Mouse (Mus musculus) thymus, adult 2 months (tissue): ENCODE measurements around the gene Cd46.

ENCODE experiments used
- CTCF ChIP-seq: fragments of 200-500 bp; IDR thresholded peaks from 2 replicates; pipeline ENCODE4 v1.5.1; 2012; ENCODE audit warnings: mild to moderate bottlenecking, control low read depth, low read length, moderate library complexity, borderline replicate concordance; ENCODE audit not compliant: control insufficient read depth, poor library complexity, insufficient read depth; ENCODE audit errors: extremely low read depth
- POLR2A ChIP-seq: fragments of 200-500 bp; IDR thresholded peaks from 2 replicates; pipeline ENCODE4 v1.6.1; 2012; ENCODE audit warnings: mild to moderate bottlenecking, low read length, control low read depth, moderate library complexity; ENCODE audit not compliant: control insufficient read depth, poor library complexity, insufficient read depth; ENCODE audit errors: extremely low read depth

DNA sequence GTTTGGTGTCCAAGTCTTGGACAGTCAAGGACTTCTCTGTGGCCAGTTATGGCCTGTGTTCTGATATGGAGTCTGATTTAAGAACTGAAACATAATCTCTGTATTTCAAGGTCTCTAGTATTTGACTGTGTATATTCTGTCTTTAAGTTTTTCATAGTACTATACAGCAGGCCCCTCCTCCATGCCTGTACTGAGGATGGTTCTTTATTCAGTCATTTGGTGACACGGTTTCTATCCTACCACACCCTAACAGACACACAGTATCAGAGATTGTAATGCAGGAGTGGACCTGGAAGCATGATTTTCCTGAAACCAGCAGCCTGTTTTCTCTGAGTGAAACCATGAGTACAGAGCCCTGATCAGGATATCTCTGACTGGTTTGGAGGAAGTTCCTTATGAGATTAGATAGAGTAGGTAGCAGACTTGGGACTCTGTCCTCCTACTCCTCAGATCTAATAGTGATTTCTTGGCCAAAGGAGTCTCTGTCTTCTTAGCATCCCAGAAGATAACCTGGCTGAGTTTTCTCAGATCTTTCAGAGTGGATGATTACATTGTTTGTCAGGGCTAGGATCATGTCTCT, 98.5 kb downstream of the Cd46 start:
- TF ChIP-seq CTCF (no peak), POLR2A (no peak)
